Mouse (Mus musculus) liver, postnatal 0 days (tissue): ENCODE results near the gene Cracr2a. TPM values are rescaled to one million over a fixed set of nuclear protein-coding genes. Genes with fewer than 3 reads are reported as not detected.

Experiments
- ATAC-seq: fragments of 200-750 bp; cut with Nextera tagmentation; 2 replicates; pipeline ENCODE4 v1.8.0; 2017; ENCODE audit warnings: mild to moderate bottlenecking, moderate library complexity
- DNase-seq: peaks from one replicate; pipeline ENCODE4 v3.0.0-alpha.2; 2016
- H3K27ac ChIP-seq: fragments of 300-500 bp; sonication (generic); 2 replicates; pipeline ENCODE4 v1.5.1; 2014; ENCODE audit warnings: antibody characterized with exemption, moderate library complexity, mild to moderate bottlenecking, low read depth
- H3K27me3 ChIP-seq: fragments of 300-500 bp; sonication (generic); 2 replicates; pipeline ENCODE4 v1.6.1; 2014; ENCODE audit warnings: low read length, control low read depth, mixed read lengths; ENCODE audit not compliant: insufficient read depth
- H3K36me3 ChIP-seq: fragments of 300-500 bp; sonication (generic); replicated peaks from 2 replicates; pipeline ENCODE4 v1.6.1; 2014; ENCODE audit warnings: mild to moderate bottlenecking, control low read depth, low read length, moderate library complexity, mixed read lengths; ENCODE audit not compliant: insufficient read depth
- H3K4me1 ChIP-seq: fragments of 300-500 bp; sonication (generic); 2 replicates; pipeline ENCODE4 v1.6.1; 2014; ENCODE audit warnings: antibody characterized with exemption, mild to moderate bottlenecking, control low read depth; ENCODE audit not compliant: insufficient read depth
- H3K4me2 ChIP-seq: fragments of 300-500 bp; sonication (generic); 2 replicates; pipeline ENCODE4 v1.6.1; 2014; ENCODE audit warnings: low read depth, mild to moderate bottlenecking, low read length, moderate library complexity, mixed read lengths
- H3K4me3 ChIP-seq: fragments of 300-500 bp; sonication (generic); 2 replicates; pipeline ENCODE4 v1.5.1; 2014; ENCODE audit warnings: low read depth, low read length
- H3K9ac ChIP-seq: fragments of 300-500 bp; sonication (generic); replicated peaks from 2 replicates; pipeline ENCODE4 v1.6.1; 2014; ENCODE audit warnings: mild to moderate bottlenecking, moderate library complexity
- H3K9me3 ChIP-seq: fragments of 300-500 bp; sonication (generic); 2 replicates; pipeline ENCODE4 v1.6.1; 2016; ENCODE audit warnings: mild to moderate bottlenecking, control low read depth, low read length, mixed read lengths
- CTCF ChIP-seq: sonication (generic); IDR thresholded peaks from 2 replicates; pipeline ENCODE4 v1.5.1; 2016; ENCODE audit warnings: antibody characterized with exemption, low read depth
- EP300 ChIP-seq: IDR thresholded peaks from 2 replicates; pipeline ENCODE4 v1.6.1; 2016; ENCODE audit warnings: antibody characterized with exemption, low read depth, mild to moderate bottlenecking
- WGBS: fragments of 180-500 bp; shearing (Covaris S2); extraction: QIAGEN DNeasy Blood & Tissue Kit; methylation state at CpG from one replicate; pipeline ENCODE4 v1.1.7; 2014; ENCODE audit not compliant: insufficient replicate concordance; 5-methylcytosine and 5-hydroxymethylcytosine counted together
- polyA plus RNA-seq: library from polyadenylated mRNA; unstranded; fragments of >200 nt; fragmentation: Nextera tagmentation; extraction: Ambion mirVana; gene quantifications from 2 replicates; pipeline ENCODE4 v1.2.1, GENCODE M21; 2015

Cracr2a gene
- polyA plus RNA-seq, 1 experiment from 2014 or later: 0.47 TPM

DNA sequence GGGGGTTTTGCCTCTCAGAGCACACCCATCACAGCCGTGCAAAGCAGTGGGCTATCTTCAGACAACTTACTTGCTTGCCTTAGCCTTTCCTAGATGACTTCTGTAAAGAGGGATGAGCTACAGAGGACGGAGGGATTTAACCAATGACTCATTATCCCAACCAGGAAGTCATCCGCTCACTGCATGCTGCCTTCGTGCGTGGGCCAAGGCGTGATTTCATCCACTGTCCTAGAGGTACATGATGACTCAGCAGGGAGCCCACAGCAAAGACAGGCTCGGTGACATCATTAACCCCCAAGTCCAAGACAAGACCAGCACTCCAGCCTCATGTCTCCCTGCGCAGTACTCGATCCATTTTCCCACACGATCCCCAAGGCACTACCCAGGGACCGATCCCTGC lies 96.0 kb downstream of the Cracr2a start:
- no peak overlapping the region for H3K4me3 ChIP-seq
- no peaks in the 10 kb centered on the region for H3K4me1 ChIP-seq
- ATAC-seq (no peak), DNase-seq (no peak)
- no peak overlapping the region for H3K9ac ChIP-seq
- no peak for TF ChIP-seq CTCF
- TF ChIP-seq EP300: no peak
- H3K9me3 ChIP-seq: no peaks in the 10 kb centered on the region
- 79% methylated on average over 11 of the region's 11 CpGs for WGBS
- no peaks in the 10 kb centered on the region for H3K27me3 ChIP-seq
- H3K4me2 ChIP-seq: no peak overlapping the region
- no peaks in the 10 kb centered on the region for H3K36me3 ChIP-seq
- no peak overlapping the region for H3K27ac ChIP-seq

DNA sequence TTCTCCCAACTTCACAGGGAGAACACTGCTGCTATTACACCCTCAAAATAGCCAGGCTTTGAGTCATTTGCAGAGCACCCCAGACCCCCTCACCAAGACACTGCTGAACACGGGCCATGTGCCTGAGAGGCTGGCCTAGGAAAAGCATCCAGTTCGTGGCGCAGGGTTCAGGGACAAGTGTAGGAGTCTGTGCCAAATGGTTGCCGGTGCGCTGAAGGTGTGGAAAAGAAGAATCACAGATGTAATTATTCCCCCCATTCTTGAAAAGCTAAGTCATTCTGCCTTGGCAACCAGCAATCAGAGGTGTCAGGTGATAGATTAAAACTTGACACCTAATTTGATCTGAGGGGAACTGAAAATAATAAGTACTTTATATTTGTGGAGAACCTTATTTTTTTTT lies 98.3 kb downstream of the Cracr2a start:
- H3K36me3 ChIP-seq: no peaks in the 10 kb centered on the region
- ATAC-seq (no peak), DNase-seq (no peak)
- H3K27me3 ChIP-seq: no peaks in the 10 kb centered on the region
- H3K27ac ChIP-seq: no peak overlapping the region
- 83% methylated on average over 5 of the region's 5 CpGs for WGBS
- H3K4me1 ChIP-seq: no peaks in the 10 kb centered on the region
- no peak overlapping the region for H3K4me2 ChIP-seq
- H3K9me3 ChIP-seq: no peaks in the 10 kb centered on the region
- H3K9ac ChIP-seq: no peak overlapping the region
- H3K4me3 ChIP-seq: no peak overlapping the region
- TF ChIP-seq CTCF (no peak), EP300 (no peak)

DNA sequence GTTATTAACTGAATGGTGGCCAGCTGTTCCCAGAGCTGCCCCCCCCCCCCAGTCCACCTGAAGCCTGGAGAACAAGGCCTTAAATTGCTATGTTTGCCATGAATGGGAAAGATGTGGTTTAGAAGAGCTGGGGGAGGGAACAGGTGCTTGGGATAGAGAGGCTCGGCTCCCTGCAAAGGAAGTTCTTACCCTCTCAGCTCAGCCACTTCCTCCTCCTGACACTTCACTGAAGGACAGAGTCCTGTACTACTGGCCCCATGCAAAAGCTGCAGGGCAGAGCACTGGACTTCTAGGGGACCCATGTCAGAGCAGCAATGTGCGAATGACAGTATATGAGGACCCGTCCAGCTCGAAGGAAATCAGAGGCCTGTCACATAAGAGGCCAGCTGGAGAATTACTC lies 98.8 kb downstream of the Cracr2a start:
- Histone ChIP-seq H3K4me3 (no peak overlapping the region), H3K27ac (no peak overlapping the region), H3K36me3 (no peaks in the 10 kb centered on the region), H3K9me3 (no peaks in the 10 kb centered on the region), H3K27me3 (no peaks in the 10 kb centered on the region), H3K4me1 (no peaks in the 10 kb centered on the region), H3K9ac (no peak overlapping the region), H3K4me2 (no peak overlapping the region)
- 79% methylated on average over 4 of the region's 4 CpGs for WGBS
- DNase-seq (no peak), ATAC-seq (no peak)
- TF ChIP-seq EP300 (no peak), CTCF (no peak)

DNA sequence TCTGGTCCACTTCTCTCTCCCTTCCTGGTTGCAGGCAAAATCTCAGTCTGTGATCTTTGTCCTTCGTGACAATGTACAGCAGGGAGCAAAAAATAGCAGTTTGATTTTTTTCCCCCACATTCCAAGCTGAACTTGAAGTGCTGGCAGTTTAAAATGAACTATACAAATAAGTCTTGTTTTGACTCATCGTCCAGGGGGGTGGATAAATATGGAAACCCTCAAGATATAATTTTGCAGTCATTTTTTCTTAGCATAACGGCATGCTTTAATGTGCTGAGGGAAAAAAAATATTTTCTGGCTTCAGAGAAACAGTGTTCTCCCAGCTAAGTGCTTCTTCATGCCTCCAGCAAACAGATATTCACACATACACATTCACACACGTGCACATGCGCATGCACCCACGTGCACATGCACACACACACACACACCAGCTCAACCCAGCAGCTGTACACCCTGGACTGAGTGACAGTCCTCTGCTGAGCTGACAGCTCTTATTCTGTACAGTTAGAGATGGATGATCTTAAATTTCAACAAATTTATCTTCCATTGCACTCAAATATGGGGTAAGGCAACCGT lies 100.7 kb downstream of the Cracr2a start:
- no peak overlapping the region for H3K4me2 ChIP-seq
- H3K9me3 ChIP-seq: no peaks in the 10 kb centered on the region
- no peaks in the 10 kb centered on the region for H3K36me3 ChIP-seq
- no peaks in the 10 kb centered on the region for H3K27me3 ChIP-seq
- no peaks in the 10 kb centered on the region for H3K4me1 ChIP-seq
- TF ChIP-seq CTCF: no peak
- no peak for TF ChIP-seq EP300
- no peak overlapping the region for H3K9ac ChIP-seq
- 77% methylated on average over 7 of the region's 7 CpGs for WGBS
- no peak overlapping the region for H3K4me3 ChIP-seq
- H3K27ac ChIP-seq: no peak overlapping the region
- ATAC-seq (no peak), DNase-seq (no peak)

DNA sequence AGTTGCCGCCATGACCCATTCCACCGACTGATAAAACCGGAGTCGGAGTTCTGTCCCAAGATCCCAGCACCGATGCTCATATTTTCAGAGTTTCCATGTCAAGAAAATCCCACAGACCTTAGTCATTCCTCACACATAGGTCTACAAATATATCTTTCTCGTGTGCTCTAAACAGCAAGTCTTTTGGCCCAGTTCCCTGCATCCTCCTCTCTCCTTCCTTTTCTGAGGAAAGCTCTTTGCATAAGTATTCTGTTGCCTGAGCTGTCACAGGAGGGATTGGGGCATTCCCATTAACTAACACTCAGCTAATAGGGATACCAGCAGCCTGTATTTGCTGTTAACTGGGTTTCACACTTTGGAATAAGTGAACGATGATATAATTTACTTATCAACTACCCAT lies 102.1 kb downstream of the Cracr2a start:
- Histone ChIP-seq H3K4me3 (no peak overlapping the region), H3K36me3 (no peaks in the 10 kb centered on the region), H3K4me1 (no peaks in the 10 kb centered on the region), H3K9ac (no peak overlapping the region), H3K9me3 (no peaks in the 10 kb centered on the region), H3K4me2 (no peak overlapping the region), H3K27me3 (no peaks in the 10 kb centered on the region), H3K27ac (no peak overlapping the region)
- DNase-seq (no peak), ATAC-seq (no peak)
- TF ChIP-seq EP300 (no peak), CTCF (no peak)
- 79% methylated on average over 7 of the region's 7 CpGs for WGBS

DNA sequence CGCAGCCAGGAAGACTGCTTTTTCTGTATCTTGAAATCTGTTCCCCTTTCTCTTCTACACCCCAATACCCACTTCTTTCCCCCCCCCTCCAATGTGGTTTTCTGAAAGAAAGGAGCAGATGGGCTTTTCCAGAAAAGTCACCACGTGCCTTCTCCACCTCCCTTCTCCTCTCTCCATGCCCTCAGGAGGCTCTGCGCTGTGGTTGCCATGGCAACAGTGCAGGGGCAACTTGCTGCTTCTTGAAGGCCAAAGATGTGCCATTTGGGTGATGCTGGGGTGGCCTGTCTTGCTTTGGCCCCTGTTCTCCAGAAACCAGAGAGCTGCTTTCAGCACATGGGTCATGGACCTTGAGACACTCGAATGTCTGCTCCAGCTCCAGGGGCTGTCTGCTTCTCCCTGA lies 108.2 kb downstream of the Cracr2a start:
- no peaks in the 10 kb centered on the region for H3K4me1 ChIP-seq
- TF ChIP-seq CTCF (no peak), EP300 (no peak)
- no peaks in the 10 kb centered on the region for H3K36me3 ChIP-seq
- no peaks in the 10 kb centered on the region for H3K9me3 ChIP-seq
- H3K4me2 ChIP-seq: no peak overlapping the region
- H3K9ac ChIP-seq: no peak overlapping the region
- 79% methylated on average over 4 of the region's 4 CpGs for WGBS
- H3K4me3 ChIP-seq: no peak overlapping the region
- DNase-seq (no peak), ATAC-seq (no peak)
- H3K27me3 ChIP-seq: no peaks in the 10 kb centered on the region
- H3K27ac ChIP-seq: no peak overlapping the region

DNA sequence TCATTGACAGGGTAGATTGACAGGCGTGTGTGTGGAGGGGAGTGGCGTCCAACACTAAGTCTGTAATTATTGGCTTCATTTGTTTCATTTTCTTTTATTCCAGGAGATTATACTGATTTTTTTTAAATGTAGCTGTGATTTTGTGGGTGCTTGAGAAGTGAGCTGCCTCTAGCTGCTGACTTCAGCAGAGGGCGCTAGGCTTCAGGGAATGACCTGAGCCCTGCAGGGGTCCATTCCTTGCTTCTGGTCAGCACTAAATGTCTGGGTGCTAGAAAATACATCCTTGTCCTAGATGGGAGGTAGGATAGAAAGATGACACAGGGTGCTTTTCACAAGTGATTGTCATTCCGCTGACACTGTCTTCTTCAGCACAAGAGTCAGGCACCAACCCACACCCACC lies 108.9 kb downstream of the Cracr2a start:
- TF ChIP-seq CTCF (peak; percentile 26; the same call in 1 of the 2 replicates), EP300 (no peak)
- 87% methylated on average over 4 of the region's 4 CpGs for WGBS

More for the DNA sequence above, 108.9 kb downstream of the Cracr2a start:
- Histone ChIP-seq H3K27me3 (no peaks in the 10 kb centered on the region), H3K27ac (no peak overlapping the region), H3K4me3 (no peak overlapping the region), H3K36me3 (no peaks in the 10 kb centered on the region), H3K4me2 (no peak overlapping the region), H3K4me1 (no peaks in the 10 kb centered on the region), H3K9ac (no peak overlapping the region), H3K9me3 (no peaks in the 10 kb centered on the region)
- no peak for DNase-seq
- no peak for ATAC-seq
